Mouse (Mus musculus) thymus, adult 2 months (tissue): ENCODE data around the gene Syt1. TPM values are rescaled to one million over a fixed set of nuclear protein-coding genes. Genes with fewer than 3 reads are reported as not detected.

ENCODE experiments used
- DNase-seq: peaks from one replicate; pipeline ENCODE4 v3.0.0; 2021
- H3K27ac ChIP-seq: fragments of 200-500 bp; 2 replicates; pipeline ENCODE4 v1.5.1; 2012; ENCODE audit warnings: low read length, control low read depth; ENCODE audit not compliant: control insufficient read depth, insufficient read depth
- H3K27me3 ChIP-seq: fragments of 200-500 bp; 2 replicates; pipeline ENCODE4 v1.6.1; 2012; ENCODE audit warnings: mild to moderate bottlenecking, low read length, moderate library complexity, mixed read lengths; ENCODE audit not compliant: control insufficient read depth, insufficient read depth
- H3K36me3 ChIP-seq: fragments of 200-500 bp; 2 replicates; pipeline ENCODE4 v1.6.1; 2012; ENCODE audit warnings: mild to moderate bottlenecking, low read length, moderate library complexity; ENCODE audit not compliant: control insufficient read depth, insufficient read depth
- H3K4me1 ChIP-seq: fragments of 200-500 bp; replicated peaks from 2 replicates; pipeline ENCODE4 v1.6.1; 2012; ENCODE audit warnings: low read length; ENCODE audit not compliant: control insufficient read depth, insufficient read depth
- H3K4me3 ChIP-seq: fragments of 200-500 bp; 2 replicates; pipeline ENCODE4 v1.5.1; 2012; ENCODE audit warnings: mild to moderate bottlenecking, low read length, control low read depth, moderate library complexity; ENCODE audit not compliant: control insufficient read depth, insufficient read depth
- CTCF ChIP-seq: fragments of 200-500 bp; IDR thresholded peaks from 2 replicates; pipeline ENCODE4 v1.5.1; 2012; ENCODE audit warnings: mild to moderate bottlenecking, control low read depth, low read length, moderate library complexity, borderline replicate concordance; ENCODE audit not compliant: control insufficient read depth, poor library complexity, insufficient read depth; ENCODE audit errors: extremely low read depth
- POLR2A ChIP-seq: fragments of 200-500 bp; IDR thresholded peaks from 2 replicates; pipeline ENCODE4 v1.6.1; 2012; ENCODE audit warnings: mild to moderate bottlenecking, low read length, control low read depth, moderate library complexity; ENCODE audit not compliant: control insufficient read depth, poor library complexity, insufficient read depth; ENCODE audit errors: extremely low read depth
- WGBS: fragments of 180-500 bp; shearing (Covaris S2); methylation state at CpG from one replicate; pipeline ENCODE4 v1.1.7; 2018; 5-methylcytosine and 5-hydroxymethylcytosine counted together
- polyA plus RNA-seq: library from polyadenylated mRNA; depleted of rRNA; stranded (reverse); fragments of >200 nt; gene quantifications from 2 replicates; pipeline ENCODE4 v1.2.3, GENCODE M21; 2012

The Syt1 gene
- polyA plus RNA-seq, 1 experiment = 2.0 TPM

DNA sequence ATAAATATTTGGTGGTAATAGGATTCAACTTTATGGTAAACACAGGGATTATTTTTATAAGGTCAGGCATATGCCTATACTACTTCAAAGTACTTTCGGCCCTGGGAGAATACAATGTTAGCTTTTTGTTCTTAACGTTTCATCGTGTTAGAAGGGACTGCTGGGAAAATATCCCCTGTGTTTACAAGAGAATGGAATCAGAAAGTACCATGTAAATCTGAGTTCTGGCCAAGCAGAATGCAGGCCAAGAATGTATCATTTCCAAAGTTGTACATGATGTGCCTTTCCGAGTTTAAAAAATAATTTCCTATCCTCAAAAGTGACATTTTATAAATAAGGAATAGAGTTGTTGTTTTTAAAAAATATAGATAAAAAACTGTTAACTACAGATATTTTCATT, 121.7 kb downstream of the Syt1 start:
- TF ChIP-seq POLR2A (no peak), CTCF (no peak)
- DNase-seq = no peak
- 89% methylated on average over 4 of the region's 4 CpGs for WGBS
- no peak overlapping the region for H3K27ac ChIP-seq
- H3K4me3 ChIP-seq = no peak overlapping the region
- no peaks in the 10 kb centered on the region for H3K27me3 ChIP-seq
- H3K4me1 ChIP-seq = no peaks in the 10 kb centered on the region
- no peaks in the 10 kb centered on the region for H3K36me3 ChIP-seq

DNA sequence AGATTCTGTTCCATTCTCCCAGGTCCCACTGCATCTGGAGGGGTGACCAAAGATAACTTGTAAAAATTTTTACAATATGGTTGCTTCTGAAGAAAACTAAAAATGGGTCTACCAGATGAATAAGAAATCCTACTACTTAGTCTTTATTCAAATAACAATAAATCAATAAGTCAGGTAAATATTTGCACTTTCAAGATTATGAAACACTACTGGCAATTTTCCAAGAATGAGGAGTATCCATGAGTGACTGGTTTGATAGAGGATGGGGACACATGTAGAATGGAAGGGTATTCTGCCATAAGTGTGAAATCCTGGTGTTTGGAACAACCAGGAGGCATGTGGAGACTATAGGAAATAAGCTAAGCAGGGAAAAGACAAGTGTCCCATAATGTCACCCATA, 124.0 kb downstream of the Syt1 start:
- no peaks in the 10 kb centered on the region for H3K36me3 ChIP-seq
- H3K27me3 ChIP-seq = no peaks in the 10 kb centered on the region
- DNase-seq = no peak
- TF ChIP-seq POLR2A = no peak
- no peaks in the 10 kb centered on the region for H3K4me1 ChIP-seq
- no peak overlapping the region for H3K27ac ChIP-seq
- no peak overlapping the region for H3K4me3 ChIP-seq

DNA sequence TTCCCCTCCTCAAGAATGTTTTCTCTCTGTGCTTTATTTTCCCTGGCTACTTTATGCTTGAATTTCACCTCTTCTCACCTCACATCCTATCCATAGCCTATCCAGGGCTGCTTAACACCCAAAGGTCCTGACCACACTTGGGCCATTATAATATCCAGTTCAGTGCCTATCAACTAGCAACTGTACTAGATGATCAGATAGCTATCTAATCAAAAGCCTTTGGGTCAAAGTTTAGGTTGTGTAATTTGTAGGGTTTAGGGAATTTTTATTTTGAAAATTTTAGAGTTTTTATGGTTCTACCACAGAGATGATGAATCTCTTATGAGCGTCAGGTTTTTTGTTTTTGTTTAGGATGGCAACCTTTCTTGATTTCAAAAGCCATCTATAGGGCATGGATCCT, 125.0 kb downstream of the Syt1 start:
- Histone ChIP-seq H3K4me3 (no peak overlapping the region), H3K27me3 (no peaks in the 10 kb centered on the region), H3K36me3 (no peaks in the 10 kb centered on the region), H3K27ac (no peak overlapping the region), H3K4me1 (no peaks in the 10 kb centered on the region)
- WGBS = 96% methylated on average over 1 of the region's 1 CpGs
- TF ChIP-seq CTCF = no peak
- TF ChIP-seq POLR2A = no peak
- DNase-seq = no peak

- Histone ChIP-seq H3K27ac (no peak overlapping the region), H3K4me1 (no peaks in the 10 kb centered on the region), H3K36me3 (no peaks in the 10 kb centered on the region), H3K4me3 (no peak overlapping the region), H3K27me3 (no peaks in the 10 kb centered on the region)
- no peak for DNase-seq
- WGBS = 86% methylated on average over 1 of the region's 1 CpGs
- TF ChIP-seq POLR2A (no peak), CTCF (no peak)
These were observed 126.3 kb downstream of the Syt1 start for GRCm38 (mm10) chr10:108884520-108884919.

DNA sequence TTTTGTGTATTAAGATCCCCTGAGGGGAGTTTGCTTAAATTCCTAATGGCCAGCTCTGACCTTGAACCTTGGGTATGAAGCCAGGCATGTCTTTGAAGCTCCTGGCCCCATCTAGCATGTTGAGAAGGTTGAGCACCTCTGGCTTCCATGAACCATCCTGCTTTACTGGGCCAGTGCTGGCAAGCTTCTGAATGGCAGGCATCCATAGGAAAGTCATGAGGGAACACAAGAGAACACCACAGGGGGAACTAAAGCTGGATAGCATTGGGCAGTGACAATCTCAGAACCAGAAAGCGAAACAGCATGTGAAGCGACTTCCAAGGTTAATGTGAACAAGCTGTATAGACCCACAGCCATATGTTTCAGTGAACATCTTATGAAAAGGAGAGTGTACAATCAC, 130.4 kb downstream of the Syt1 start:
- no peak overlapping the region for H3K4me3 ChIP-seq
- no peak for DNase-seq
- no peaks in the 10 kb centered on the region for H3K27me3 ChIP-seq
- H3K4me1 ChIP-seq = no peaks in the 10 kb centered on the region
- WGBS = 93% methylated on average over 2 of the region's 2 CpGs
- H3K36me3 ChIP-seq = no peaks in the 10 kb centered on the region
- H3K27ac ChIP-seq = no peak overlapping the region
- TF ChIP-seq CTCF = no peak
- TF ChIP-seq POLR2A = no peak

- no peak overlapping the region for H3K4me3 ChIP-seq
- no peak for DNase-seq
- WGBS = 92% methylated on average over 5 of the region's 5 CpGs
- no peaks in the 10 kb centered on the region for H3K4me1 ChIP-seq
- H3K27me3 ChIP-seq = no peaks in the 10 kb centered on the region
- TF ChIP-seq CTCF (no peak), POLR2A (no peak)
- H3K36me3 ChIP-seq = no peaks in the 10 kb centered on the region
- H3K27ac ChIP-seq = no peak overlapping the region
These were observed 135.1 kb downstream of the Syt1 start for GRCm38 (mm10) chr10:108875730-108876129.

GRCm38 (mm10) chr10:108874687-108875086, 136.1 kb downstream of the Syt1 start:
- TF ChIP-seq CTCF (no peak), POLR2A (no peak)
- no peak overlapping the region for H3K4me3 ChIP-seq
- WGBS = 76% methylated on average over 4 of the region's 4 CpGs
- no peak for DNase-seq
- no peaks in the 10 kb centered on the region for H3K27me3 ChIP-seq
- H3K4me1 ChIP-seq = no peaks in the 10 kb centered on the region
- no peak overlapping the region for H3K27ac ChIP-seq
- H3K36me3 ChIP-seq = no peaks in the 10 kb centered on the region
